Mouse (Mus musculus): Measurements from ENCODE around the gene Fmnl2. TPM values are rescaled to one million over a fixed set of nuclear protein-coding genes. Genes with fewer than 3 reads are reported as not detected.

The Fmnl2 gene
- polyA plus RNA-seq, 1 experiment from 2014 or later, result 21.3 TPM

GRCm38 (mm10) chr2:52894983-52895621 lies 37.4 kb downstream of the Fmnl2 start:
- no peaks in the 10 kb centered on the region for H3K27me3 ChIP-seq (replicated peaks; ENCODE audit: control insufficient read depth, insufficient read depth, low read length)
- ATAC-seq (0 out of 2 replicates have a peak, but pooled peaks have one; percentile 12), DNase-seq (ENCODE audit: low spot score) (no peak)
- no peaks in the 10 kb centered on the region for H3K36me3 ChIP-seq (ENCODE audit: control insufficient read depth, insufficient read depth, low read length)
- no peak overlapping the region for H3K27ac ChIP-seq (ENCODE audit: low read depth, low read length)
- no peaks in the 10 kb centered on the region for H3K9me3 ChIP-seq (replicated peaks; ENCODE audit: control insufficient read depth, low read length)
- H3K9ac ChIP-seq (ENCODE audit: low read length), result no peak overlapping the region
- WGBS, result 68% methylated on average over 6 of the region's 6 CpGs
- no peak overlapping the region for H3K4me3 ChIP-seq (ENCODE audit: low read depth, low read length)
- H3K4me2 ChIP-seq (ENCODE audit: low read length), result no peak overlapping the region
- peaks cover 5% of the 10 kb centered on the region; the same call in 1 of the 2 replicates for H3K4me1 ChIP-seq (ENCODE audit: control insufficient read depth, insufficient read depth, low read length)

GRCm38 (mm10) chr2:52896995-52897394 lies 39.3 kb downstream of the Fmnl2 start:
- ATAC-seq (no peak), DNase-seq (ENCODE audit: low spot score) (no peak)
- Histone ChIP-seq H3K9me3 (replicated peaks; ENCODE audit: control insufficient read depth, low read length) (no peaks in the 10 kb centered on the region), H3K27me3 (replicated peaks; ENCODE audit: control insufficient read depth, insufficient read depth, low read length) (no peaks in the 10 kb centered on the region), H3K4me1 (ENCODE audit: control insufficient read depth, insufficient read depth, low read length) (peaks cover 8% of the 10 kb centered on the region), H3K4me2 (ENCODE audit: low read length) (no peak overlapping the region), H3K4me3 (ENCODE audit: low read depth, low read length) (no peak overlapping the region), H3K9ac (ENCODE audit: low read length) (no peak overlapping the region), H3K27ac (ENCODE audit: low read depth, low read length) (no peak overlapping the region), H3K36me3 (ENCODE audit: control insufficient read depth, insufficient read depth, low read length) (no peaks in the 10 kb centered on the region)
- WGBS, result 87% methylated on average over 3 of the region's 3 CpGs

- Histone ChIP-seq H3K9me3 (replicated peaks; ENCODE audit: control insufficient read depth, low read length) (no peaks in the 10 kb centered on the region), H3K27ac (ENCODE audit: low read depth, low read length) (no peak overlapping the region), H3K27me3 (replicated peaks; ENCODE audit: control insufficient read depth, insufficient read depth, low read length) (no peaks in the 10 kb centered on the region), H3K4me1 (ENCODE audit: control insufficient read depth, insufficient read depth, low read length) (peaks cover 5% of the 10 kb centered on the region), H3K9ac (ENCODE audit: low read length) (no peak overlapping the region), H3K36me3 (ENCODE audit: control insufficient read depth, insufficient read depth, low read length) (no peaks in the 10 kb centered on the region), H3K4me3 (ENCODE audit: low read depth, low read length) (no peak overlapping the region), H3K4me2 (ENCODE audit: low read length) (no peak overlapping the region)
- no peak for ATAC-seq
- no peak for DNase-seq (ENCODE audit: low spot score)
- 94% methylated on average over 4 of the region's 4 CpGs for WGBS
Measured at GRCm38 (mm10) chr2:52900780-52901179, 43.1 kb downstream of the Fmnl2 start.

- Histone ChIP-seq H3K27me3 (replicated peaks; ENCODE audit: control insufficient read depth, insufficient read depth, low read length) (no peaks in the 10 kb centered on the region), H3K9ac (ENCODE audit: low read length) (no peak overlapping the region), H3K36me3 (ENCODE audit: control insufficient read depth, insufficient read depth, low read length) (no peaks in the 10 kb centered on the region), H3K9me3 (replicated peaks; ENCODE audit: control insufficient read depth, low read length) (no peaks in the 10 kb centered on the region), H3K4me2 (ENCODE audit: low read length) (no peak overlapping the region), H3K27ac (ENCODE audit: low read depth, low read length) (no peak overlapping the region), H3K4me3 (ENCODE audit: low read depth, low read length) (no peak overlapping the region), H3K4me1 (ENCODE audit: control insufficient read depth, insufficient read depth, low read length) (peaks cover 5% of the 10 kb centered on the region)
- DNase-seq (ENCODE audit: low spot score), result peak; percentile 30
- WGBS, result 75% methylated on average over 6 of the region's 6 CpGs
- ATAC-seq, result peak; percentile 47; the same call in 1 of the 2 replicates
Measured at GRCm38 (mm10) chr2:52901300-52902013, 43.8 kb downstream of the Fmnl2 start.

- 59% methylated on average over 3 of the region's 3 CpGs for WGBS
- no peak overlapping the region for H3K4me3 ChIP-seq (ENCODE audit: low read depth, low read length)
- ATAC-seq (no peak), DNase-seq (ENCODE audit: low spot score) (no peak)
- no peaks in the 10 kb centered on the region for H3K9me3 ChIP-seq (replicated peaks; ENCODE audit: control insufficient read depth, low read length)
- H3K36me3 ChIP-seq (ENCODE audit: control insufficient read depth, insufficient read depth, low read length), result no peaks in the 10 kb centered on the region
- H3K9ac ChIP-seq (ENCODE audit: low read length), result no peak overlapping the region
- H3K4me1 ChIP-seq (ENCODE audit: control insufficient read depth, insufficient read depth, low read length), result peaks cover 5% of the 10 kb centered on the region
- no peaks in the 10 kb centered on the region for H3K27me3 ChIP-seq (replicated peaks; ENCODE audit: control insufficient read depth, insufficient read depth, low read length)
- no peak overlapping the region for H3K27ac ChIP-seq (ENCODE audit: low read depth, low read length)
- no peak overlapping the region for H3K4me2 ChIP-seq (ENCODE audit: low read length)
Measured at GRCm38 (mm10) chr2:52902456-52902855, 44.8 kb downstream of the Fmnl2 start.

- 61% methylated on average over 8 of the region's 8 CpGs for WGBS
- ATAC-seq (peak; percentile 51; the same call in 1 of the 2 replicates), DNase-seq (ENCODE audit: low spot score) (peak; percentile 41)
- Histone ChIP-seq H3K27me3 (replicated peaks; ENCODE audit: control insufficient read depth, insufficient read depth, low read length) (no peaks in the 10 kb centered on the region), H3K27ac (ENCODE audit: low read depth, low read length) (no peak overlapping the region; the same call in 1 of the 2 replicates), H3K4me2 (ENCODE audit: low read length) (no peak overlapping the region), H3K4me3 (ENCODE audit: low read depth, low read length) (no peak overlapping the region), H3K9ac (ENCODE audit: low read length) (no peak overlapping the region), H3K4me1 (ENCODE audit: control insufficient read depth, insufficient read depth, low read length) (peaks cover 5% of the 10 kb centered on the region), H3K9me3 (replicated peaks; ENCODE audit: control insufficient read depth, low read length) (no peaks in the 10 kb centered on the region), H3K36me3 (ENCODE audit: control insufficient read depth, insufficient read depth, low read length) (no peaks in the 10 kb centered on the region)
Measured at GRCm38 (mm10) chr2:52903228-52903963, 45.7 kb downstream of the Fmnl2 start.

GRCm38 (mm10) chr2:52904526-52904925 lies 46.9 kb downstream of the Fmnl2 start:
- Histone ChIP-seq H3K27me3 (replicated peaks; ENCODE audit: control insufficient read depth, insufficient read depth, low read length) (no peaks in the 10 kb centered on the region), H3K36me3 (ENCODE audit: control insufficient read depth, insufficient read depth, low read length) (no peaks in the 10 kb centered on the region), H3K4me1 (ENCODE audit: control insufficient read depth, insufficient read depth, low read length) (peaks cover 5% of the 10 kb centered on the region), H3K4me2 (ENCODE audit: low read length) (no peak overlapping the region), H3K4me3 (ENCODE audit: low read depth, low read length) (no peak overlapping the region), H3K9me3 (replicated peaks; ENCODE audit: control insufficient read depth, low read length) (no peaks in the 10 kb centered on the region), H3K27ac (ENCODE audit: low read depth, low read length) (no peak overlapping the region), H3K9ac (ENCODE audit: low read length) (no peak overlapping the region)
- ATAC-seq (no peak), DNase-seq (ENCODE audit: low spot score) (no peak)
- 80% methylated on average over 5 of the region's 5 CpGs for WGBS

GRCm38 (mm10) chr2:52913311-52913710 lies 55.7 kb downstream of the Fmnl2 start:
- WGBS, result 26% methylated on average over 2 of the region's 2 CpGs
- H3K27ac ChIP-seq (ENCODE audit: low read depth, low read length), result no peak overlapping the region

More at GRCm38 (mm10) chr2:52913311-52913710, 55.7 kb downstream of the Fmnl2 start:
- Histone ChIP-seq H3K27me3 (replicated peaks; ENCODE audit: control insufficient read depth, insufficient read depth, low read length) (no peaks in the 10 kb centered on the region), H3K4me2 (ENCODE audit: low read length) (no peak overlapping the region), H3K9me3 (replicated peaks; ENCODE audit: control insufficient read depth, low read length) (no peaks in the 10 kb centered on the region), H3K4me3 (ENCODE audit: low read depth, low read length) (no peak overlapping the region), H3K4me1 (ENCODE audit: control insufficient read depth, insufficient read depth, low read length) (peaks cover 3% of the 10 kb centered on the region; the same call in 1 of the 2 replicates), H3K36me3 (ENCODE audit: control insufficient read depth, insufficient read depth, low read length) (no peaks in the 10 kb centered on the region), H3K9ac (ENCODE audit: low read length) (no peak overlapping the region)
- ATAC-seq (no peak), DNase-seq (ENCODE audit: low spot score) (no peak)
